Mouse (Mus musculus) forebrain, embryonic 10.5 days (tissue): ENCODE data around the gene Tada2a. TPM values are rescaled to one million over a fixed set of nuclear protein-coding genes. Genes with fewer than 3 reads are reported as not detected.

ENCODE experiments used
- DNase-seq: peaks from one replicate; pipeline ENCODE4 v3.0.0-alpha.2; 2017; ENCODE audit warnings: low spot score; ENCODE audit errors: extremely low spot score
- H3K27ac ChIP-seq: fragments of 300-500 bp; sonication (generic); 2 replicates; pipeline ENCODE4 v1.5.1; 2016; ENCODE audit warnings: mild to moderate bottlenecking
- H3K27me3 ChIP-seq: fragments of 300-500 bp; sonication (generic); 2 replicates; pipeline ENCODE4 v1.6.1; 2016; ENCODE audit warnings: mild to moderate bottlenecking; ENCODE audit not compliant: poor library complexity, severe bottlenecking
- H3K36me3 ChIP-seq: fragments of 300-500 bp; sonication (generic); replicated peaks from 2 replicates; pipeline ENCODE4 v1.6.1; 2016; ENCODE audit warnings: mild to moderate bottlenecking, moderate library complexity
- H3K4me1 ChIP-seq: fragments of 300-500 bp; sonication (generic); 2 replicates; pipeline ENCODE4 v1.6.1; 2016
- H3K4me3 ChIP-seq: fragments of 300-500 bp; sonication (generic); 2 replicates; pipeline ENCODE4 v1.5.1; 2016; ENCODE audit warnings: mild to moderate bottlenecking, moderate library complexity
- H3K9me3 ChIP-seq: fragments of 300-500 bp; sonication (generic); 2 replicates; pipeline ENCODE4 v1.6.1; 2016; ENCODE audit warnings: mild to moderate bottlenecking, moderate library complexity
- WGBS: fragments of 180-500 bp; shearing (Covaris S2); methylation state at CpG from one replicate; pipeline ENCODE4 v1.1.7; 2016; 5-methylcytosine and 5-hydroxymethylcytosine counted together
- polyA plus RNA-seq: library from polyadenylated mRNA; unstranded; fragments of >200 nt; fragmentation: Nextera tagmentation; extraction: Ambion mirVana; gene quantifications from 2 replicates; pipeline ENCODE4 v1.2.1, GENCODE M21; 2016

Gene Tada2a
- polyA plus RNA-seq, 1 experiment from 2014 or later: 43.7 TPM

DNA sequence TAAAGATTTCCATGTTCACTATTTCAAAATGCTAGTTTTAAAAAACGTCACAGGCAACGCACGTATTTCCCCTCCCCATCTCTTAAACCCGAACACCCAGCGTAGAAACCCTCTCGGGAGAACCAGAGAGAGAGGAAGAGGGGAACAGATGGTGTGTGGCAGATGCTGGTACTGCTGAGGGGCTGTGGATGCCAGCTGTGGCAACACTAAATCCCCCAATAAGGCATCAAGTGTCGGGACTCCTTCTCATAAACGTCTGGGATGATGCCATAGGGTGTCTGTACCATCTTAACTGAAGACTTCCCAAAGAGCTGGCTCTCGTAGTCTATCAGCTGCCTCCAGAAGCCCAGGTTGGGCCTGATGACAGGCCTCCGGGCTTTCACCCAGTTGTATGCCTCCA lies 81.0 kb downstream of the Tada2a start:
- Histone ChIP-seq H3K27me3 (no peaks in the 10 kb centered on the region), H3K27ac (peak overlapping the region; percentile 6; the same call in 1 of the 2 replicates), H3K4me3 (no peak overlapping the region), H3K4me1 (peaks cover 53% of the 10 kb centered on the region), H3K36me3 (no peaks in the 10 kb centered on the region; the same call in 1 of the 2 replicates), H3K9me3 (no peaks in the 10 kb centered on the region)
- WGBS: 86% methylated on average over 10 of the region's 10 CpGs
- no peak for DNase-seq

GRCm38 (mm10) chr11:84047270-84047669 lies 82.1 kb downstream of the Tada2a start:
- Histone ChIP-seq H3K4me1 (peaks cover 57% of the 10 kb centered on the region), H3K27ac (no peak overlapping the region), H3K9me3 (no peaks in the 10 kb centered on the region), H3K4me3 (no peak overlapping the region), H3K36me3 (no peaks in the 10 kb centered on the region; the same call in 1 of the 2 replicates), H3K27me3 (no peaks in the 10 kb centered on the region)
- no peak for DNase-seq
- WGBS: 69% methylated on average over 4 of the region's 4 CpGs

DNA sequence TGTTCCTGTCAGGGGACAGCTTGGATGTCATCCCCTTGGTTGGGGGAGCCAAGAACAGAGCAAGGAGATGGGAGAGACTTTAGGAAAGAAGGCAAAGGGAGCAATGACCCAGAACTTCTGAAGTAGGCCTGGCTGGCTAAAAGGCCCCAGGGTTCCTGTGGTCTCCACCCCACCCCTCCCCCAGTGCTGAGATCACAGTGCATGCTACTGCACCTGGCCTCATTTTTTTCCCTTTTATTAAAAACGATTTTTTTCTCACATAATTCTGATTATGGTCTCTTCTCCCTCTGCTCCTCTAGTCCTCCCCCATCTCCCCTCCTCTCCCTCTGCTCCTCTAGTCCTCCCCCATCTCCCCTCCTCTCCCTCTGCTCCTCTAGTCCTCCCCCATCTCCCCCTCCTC lies 84.4 kb downstream of the Tada2a start:
- Histone ChIP-seq H3K9me3 (no peaks in the 10 kb centered on the region), H3K27me3 (0 out of 2 replicates have a peak, but pooled peaks cover 4% of the 10 kb centered on the region), H3K36me3 (peaks cover 18% of the 10 kb centered on the region), H3K4me1 (peaks cover 73% of the 10 kb centered on the region), H3K27ac (peak overlapping the region; percentile 84), H3K4me3 (no peak overlapping the region)
- 48% methylated on average over 1 of the region's 1 CpGs for WGBS
- no peak for DNase-seq

DNA sequence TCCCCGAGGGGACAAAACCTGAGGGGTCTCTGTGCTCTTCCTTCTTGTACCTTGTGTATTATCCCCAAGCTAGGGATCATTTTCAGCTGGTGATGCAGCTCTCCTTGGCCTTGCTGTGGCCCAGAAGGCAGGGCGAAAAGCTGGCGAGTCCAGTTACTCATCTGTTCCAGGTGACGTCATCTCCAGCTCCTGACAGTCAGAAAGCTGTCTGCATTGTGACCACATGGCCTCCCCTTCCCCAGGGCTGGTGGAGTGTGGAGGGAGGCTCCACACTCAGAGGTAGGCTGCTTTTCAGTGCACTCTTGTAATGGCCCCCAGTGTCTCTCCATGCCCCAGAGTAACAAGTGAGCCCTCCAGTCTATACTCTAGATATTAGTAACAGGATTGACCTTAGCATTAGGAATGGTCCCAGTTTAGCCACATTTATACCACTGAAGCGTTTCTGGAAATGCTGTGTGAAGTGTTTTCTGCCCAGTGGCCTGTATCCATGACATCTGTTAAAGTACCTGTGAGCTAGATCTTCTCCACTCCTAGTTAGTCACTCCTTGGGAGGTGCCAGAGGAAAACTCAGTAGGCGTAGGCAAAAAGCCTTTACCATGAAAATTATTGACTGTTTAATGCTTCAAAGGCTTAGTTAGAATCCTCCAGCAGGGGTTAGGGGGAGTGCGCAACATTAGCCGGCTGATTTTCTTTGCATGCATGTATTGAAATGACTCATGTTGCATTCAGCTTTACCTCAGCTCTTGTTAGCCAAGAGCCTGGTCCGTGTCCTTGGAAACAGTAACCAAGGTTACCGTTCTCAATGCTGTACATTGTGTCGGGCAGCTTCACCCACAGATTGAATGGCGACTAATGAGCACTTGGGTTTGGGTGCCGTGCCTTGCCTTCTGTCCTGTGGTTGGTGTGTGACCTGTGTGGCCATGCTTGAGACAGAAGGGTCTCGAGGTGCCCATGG lies 86.3 kb downstream of the Tada2a start:
- peak; percentile 88 for DNase-seq
- H3K4me3 ChIP-seq: peak overlapping the region; percentile 23
- peaks cover 86% of the 10 kb centered on the region for H3K4me1 ChIP-seq

GRCm38 (mm10) chr11:84040621-84041020 lies 88.8 kb downstream of the Tada2a start:
- WGBS: 84% methylated on average over 6 of the region's 6 CpGs
- H3K36me3 ChIP-seq: peaks cover 48% of the 10 kb centered on the region
- DNase-seq: no peak
- peaks cover 65% of the 10 kb centered on the region for H3K4me1 ChIP-seq
- H3K27me3 ChIP-seq: 0 out of 2 replicates have a peak, but pooled peaks cover 4% of the 10 kb centered on the region
- H3K27ac ChIP-seq: no peak overlapping the region
- no peak overlapping the region for H3K4me3 ChIP-seq
- no peaks in the 10 kb centered on the region for H3K9me3 ChIP-seq

More for the DNA sequence above, 86.3 kb downstream of the Tada2a start:
- Histone ChIP-seq H3K9me3 (no peaks in the 10 kb centered on the region), H3K36me3 (peaks cover 30% of the 10 kb centered on the region), H3K27me3 (0 out of 2 replicates have a peak, but pooled peaks cover 4% of the 10 kb centered on the region), H3K27ac (peak overlapping the region; percentile 84)
- WGBS: 40% methylated on average over 14 of the region's 14 CpGs

DNA sequence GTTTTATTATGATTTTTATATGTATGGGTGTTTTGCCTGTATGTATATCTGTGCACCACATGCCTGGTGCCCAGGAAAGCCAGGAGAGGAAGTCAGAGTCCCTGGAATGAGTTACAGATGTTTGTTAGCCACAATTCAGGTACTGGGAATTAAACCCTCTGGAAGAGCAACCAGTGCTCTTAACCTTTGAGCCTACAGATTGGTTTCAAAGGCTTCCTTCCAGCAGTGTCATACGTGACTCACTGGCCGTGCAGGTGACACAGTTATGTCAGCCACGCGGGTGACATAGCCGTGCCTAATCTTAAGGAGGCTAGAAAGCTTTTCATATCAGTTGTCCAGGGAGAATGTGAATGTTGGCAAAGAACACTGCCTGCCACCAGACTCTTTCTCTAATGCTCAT lies 95.7 kb downstream of the Tada2a start:
- peaks cover 6% of the 10 kb centered on the region for H3K4me1 ChIP-seq
- DNase-seq: no peak
- H3K27ac ChIP-seq: no peak overlapping the region
- 92% methylated on average over 5 of the region's 5 CpGs for WGBS
- H3K27me3 ChIP-seq: no peaks in the 10 kb centered on the region
- no peak overlapping the region for H3K4me3 ChIP-seq
- H3K36me3 ChIP-seq: peaks cover 53% of the 10 kb centered on the region
- H3K9me3 ChIP-seq: no peaks in the 10 kb centered on the region

DNA sequence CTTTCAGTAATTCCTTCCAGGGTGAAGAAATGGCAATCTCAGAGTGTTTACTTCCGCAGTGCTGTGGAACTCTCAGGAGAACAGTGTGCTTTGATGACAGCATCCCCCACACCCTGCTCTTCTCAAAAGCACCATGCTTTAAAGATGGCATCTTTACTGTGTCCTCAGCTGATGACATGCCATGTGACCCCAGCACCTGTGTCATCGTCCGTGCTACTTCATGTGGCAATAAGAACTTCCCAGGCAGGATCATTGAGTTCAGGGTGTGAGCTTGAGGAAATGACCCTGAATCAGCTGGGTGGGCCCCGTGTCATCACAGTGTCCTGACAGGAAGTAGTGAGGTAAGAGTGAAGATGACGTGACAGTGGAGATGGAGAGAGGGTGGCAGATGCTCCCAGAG lies 96.8 kb downstream of the Tada2a start:
- Histone ChIP-seq H3K27ac (no peak overlapping the region), H3K4me3 (no peak overlapping the region), H3K9me3 (no peaks in the 10 kb centered on the region), H3K27me3 (no peaks in the 10 kb centered on the region), H3K36me3 (peaks cover 58% of the 10 kb centered on the region), H3K4me1 (no peaks in the 10 kb centered on the region)
- no peak for DNase-seq
- WGBS: 90% methylated on average over 5 of the region's 5 CpGs

- WGBS: 57% methylated on average over 9 of the region's 9 CpGs
- no peak overlapping the region for H3K27ac ChIP-seq
- H3K27me3 ChIP-seq: no peaks in the 10 kb centered on the region
- H3K4me3 ChIP-seq: no peak overlapping the region
- peaks cover 59% of the 10 kb centered on the region for H3K36me3 ChIP-seq
- no peak for DNase-seq
- H3K9me3 ChIP-seq: no peaks in the 10 kb centered on the region
- H3K4me1 ChIP-seq: no peaks in the 10 kb centered on the region
Observed at GRCm38 (mm10) chr11:84031971-84032370, 97.4 kb downstream of the Tada2a start.

Other genes with a start within 250 kb of the Tada2a start
- 47.4 and 50.3 TPM in 2 replicates for gene Ddx52, start 187.5 kb downstream of the Tada2a start, polyA plus RNA-seq
- 10.1 and 11.9 TPM in 2 replicates for gene Synrg, start 165.2 kb downstream of the Tada2a start, polyA plus RNA-seq
- gene Dusp14, start 60.3 kb downstream of the Tada2a start, polyA plus RNA-seq: 12.0 and 12.5 TPM in 2 replicates
- 25.6 and 26.8 TPM in 2 replicates for gene Acaca, start 72 bp upstream of the Tada2a start, polyA plus RNA-seq
- not detected in 2 replicates for gene Gm11437, start 37.9 kb upstream of the Tada2a start, polyA plus RNA-seq